Mouse (Mus musculus) olfactory bulb, adult 2 months (tissue): ENCODE measurements around the gene Irx4. TPM values are rescaled to one million over a fixed set of nuclear protein-coding genes. Genes with fewer than 3 reads are reported as not detected.

Source experiments
- H3K27ac ChIP-seq: fragments of 200-500 bp; 2 replicates; pipeline ENCODE4 v1.5.1; 2012; ENCODE audit warnings: low read depth, low read length; ENCODE audit not compliant: insufficient read depth
- H3K4me1 ChIP-seq: fragments of 200-500 bp; 2 replicates; pipeline ENCODE4 v1.6.1; 2012; ENCODE audit warnings: low read length; ENCODE audit not compliant: control insufficient read depth, insufficient read depth
- H3K4me3 ChIP-seq: fragments of 200-500 bp; 2 replicates; pipeline ENCODE4 v1.5.1; 2012; ENCODE audit warnings: mild to moderate bottlenecking, low read depth, low read length, moderate library complexity; ENCODE audit not compliant: insufficient read depth
- CTCF ChIP-seq: fragments of 200-500 bp; IDR thresholded peaks from 2 replicates; pipeline ENCODE4 v1.5.1; 2012; ENCODE audit warnings: low read depth, mild to moderate bottlenecking, low read length, moderate library complexity; ENCODE audit not compliant: insufficient read depth
- POLR2A ChIP-seq: fragments of 200-500 bp; IDR thresholded peaks from 2 replicates; pipeline ENCODE4 v1.6.1; 2012; ENCODE audit warnings: mild to moderate bottlenecking, low read depth, low read length, moderate library complexity; ENCODE audit not compliant: insufficient read depth
- WGBS: fragments of 180-500 bp; shearing (Covaris S2); methylation state at CpG from one replicate; pipeline ENCODE4 v1.1.7; 2018; 5-methylcytosine and 5-hydroxymethylcytosine counted together
- polyA plus RNA-seq: library from polyadenylated mRNA; stranded (reverse); fragments of >200 nt; gene quantifications from 2 replicates; pipeline ENCODE4 v1.2.4, GENCODE M21; 2012; ENCODE audit warnings: low replicate concordance; ENCODE audit not compliant: missing spikeins, insufficient read depth, insufficient read length

Irx4 gene
- polyA plus RNA-seq, 1 experiment = not detected

DNA sequence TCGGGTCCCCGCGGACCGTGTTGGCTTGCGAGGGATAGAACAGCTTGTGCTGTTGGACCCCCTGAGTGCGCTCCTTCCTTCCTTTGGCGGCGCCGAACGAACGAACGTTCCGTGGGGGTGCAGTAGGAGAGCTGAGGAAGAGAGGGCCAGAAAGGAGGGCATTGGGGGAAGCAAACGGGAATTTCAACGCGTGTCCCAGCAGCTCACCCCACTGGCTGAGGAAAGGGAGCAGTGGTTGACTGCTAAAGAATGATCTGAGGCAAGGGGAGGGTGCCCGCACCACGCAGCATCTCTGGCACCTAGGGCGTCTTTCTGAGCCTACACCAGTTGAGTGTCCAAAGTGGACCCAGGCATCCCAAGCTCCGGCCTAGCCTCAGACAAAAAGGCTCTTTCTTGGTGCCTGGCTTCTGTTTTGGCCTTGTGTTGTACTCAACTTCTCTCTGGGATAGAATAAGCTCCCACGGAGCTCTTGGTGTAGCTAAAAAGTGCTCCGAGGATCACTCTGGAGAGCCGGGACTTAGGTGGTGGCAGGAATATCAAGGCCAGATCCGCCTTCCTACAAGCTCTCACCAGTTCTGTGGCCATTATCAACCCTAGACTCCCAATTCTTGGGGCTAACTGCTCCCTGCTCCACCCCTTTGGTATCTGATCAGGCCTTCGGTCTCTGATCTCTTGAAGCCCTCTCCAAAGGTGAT lies 904 bp downstream of the Irx4 start:
- no peak overlapping the region for H3K27ac ChIP-seq
- WGBS = 5% methylated on average over 25 of the region's 25 CpGs
- no peak for TF ChIP-seq CTCF
- no peak for TF ChIP-seq POLR2A
- no peak overlapping the region for H3K4me3 ChIP-seq
- H3K4me1 ChIP-seq = peaks cover 15% of the 10 kb centered on the region

- WGBS = 20% methylated on average over 2 of the region's 2 CpGs
- H3K27ac ChIP-seq = no peak overlapping the region
- H3K4me1 ChIP-seq = peaks cover 15% of the 10 kb centered on the region
- TF ChIP-seq CTCF (no peak), POLR2A (no peak)
- no peak overlapping the region for H3K4me3 ChIP-seq
Observed at GRCm38 (mm10) chr13:73261881-73262280, 1.6 kb downstream of the Irx4 start.

DNA sequence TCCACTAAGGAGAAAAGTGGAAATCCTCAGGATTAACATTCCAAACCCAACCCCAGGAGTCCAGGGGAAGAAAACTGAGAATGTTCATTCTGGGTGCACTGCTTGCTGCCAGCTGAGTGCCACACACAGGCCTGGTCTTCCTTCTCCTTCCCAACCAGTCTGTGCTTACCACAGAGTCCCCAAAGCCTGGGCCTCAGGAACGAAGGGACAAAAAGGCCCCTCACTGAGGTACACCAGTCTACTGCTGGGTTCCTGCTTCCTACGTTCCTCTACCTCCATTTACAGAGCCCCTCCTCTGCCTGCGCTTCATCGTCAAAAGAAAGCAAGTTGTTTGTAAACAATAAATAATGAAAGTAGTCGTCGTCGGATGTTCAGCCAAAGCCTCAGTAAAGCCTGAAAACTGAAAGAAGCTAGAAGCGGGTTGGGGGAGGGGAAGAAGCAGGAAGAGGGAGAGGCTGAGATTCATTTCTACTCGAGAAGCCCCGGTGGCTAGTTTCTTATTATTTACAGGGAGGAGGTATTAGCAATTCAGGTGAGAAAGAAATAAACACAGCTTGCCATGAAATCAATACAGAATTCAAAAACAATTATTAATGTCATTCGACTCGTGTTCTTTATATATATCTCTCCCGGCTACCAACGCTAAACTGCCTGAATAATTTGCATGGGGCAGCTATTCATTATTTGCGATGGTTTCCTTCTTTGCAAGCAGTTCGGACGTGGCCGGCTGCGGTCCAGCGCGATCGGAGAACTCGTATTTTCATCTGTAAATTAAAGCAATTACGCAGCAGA lies 2.3 kb downstream of the Irx4 start:
- 5% methylated on average over 24 of the region's 24 CpGs for WGBS

DNA sequence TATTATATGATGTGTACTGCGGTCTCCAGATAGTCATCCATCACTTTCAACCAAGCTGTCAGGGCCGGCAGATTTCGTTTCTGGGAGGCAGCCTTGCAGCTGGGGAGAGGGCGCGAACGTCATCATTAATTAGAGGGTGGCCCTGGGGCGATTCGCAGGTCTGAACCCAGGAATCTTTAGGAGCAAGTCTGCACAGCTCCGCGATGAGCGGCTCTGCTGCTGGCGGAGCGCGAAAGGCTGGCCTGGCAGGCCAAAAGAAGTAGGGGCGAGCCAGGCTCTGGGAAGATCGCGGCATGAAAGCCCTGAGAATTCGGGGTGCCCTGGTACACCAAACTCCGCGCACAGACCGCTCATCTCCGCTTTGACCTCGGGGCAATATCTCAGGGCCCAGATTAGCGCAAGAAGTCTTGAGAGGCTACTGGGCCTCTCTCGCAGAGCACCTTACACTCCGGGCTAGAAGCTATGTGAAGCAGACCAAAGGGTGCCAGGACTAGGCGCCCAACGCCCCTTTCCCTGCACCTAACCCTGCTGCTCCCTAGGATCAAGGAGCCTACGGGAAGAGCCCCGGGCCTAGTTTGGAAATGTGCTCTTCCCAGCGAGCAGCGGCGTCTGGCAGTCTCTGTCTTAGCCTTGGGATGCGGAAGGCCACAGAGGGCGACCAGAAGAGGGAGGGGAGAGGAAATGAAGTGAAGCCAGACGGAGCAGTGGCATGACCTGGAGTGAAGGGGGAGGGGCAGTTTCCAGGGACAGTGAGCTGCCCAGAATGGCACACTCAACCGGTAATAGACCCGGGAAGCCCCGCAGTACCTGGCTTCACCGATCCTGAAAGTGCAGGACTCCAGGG lies 3.1 kb downstream of the Irx4 start:
- peaks cover 15% of the 10 kb centered on the region for H3K4me1 ChIP-seq
- H3K4me3 ChIP-seq = no peak overlapping the region
- TF ChIP-seq POLR2A (no peak), CTCF (no peak)
- 4% methylated on average over 40 of the region's 40 CpGs for WGBS
- H3K27ac ChIP-seq = no peak overlapping the region

More for the DNA sequence above, 2.3 kb downstream of the Irx4 start:
- H3K27ac ChIP-seq = no peak overlapping the region
- H3K4me3 ChIP-seq = no peak overlapping the region
- H3K4me1 ChIP-seq = peaks cover 15% of the 10 kb centered on the region
- TF ChIP-seq POLR2A (no peak), CTCF (no peak)

DNA sequence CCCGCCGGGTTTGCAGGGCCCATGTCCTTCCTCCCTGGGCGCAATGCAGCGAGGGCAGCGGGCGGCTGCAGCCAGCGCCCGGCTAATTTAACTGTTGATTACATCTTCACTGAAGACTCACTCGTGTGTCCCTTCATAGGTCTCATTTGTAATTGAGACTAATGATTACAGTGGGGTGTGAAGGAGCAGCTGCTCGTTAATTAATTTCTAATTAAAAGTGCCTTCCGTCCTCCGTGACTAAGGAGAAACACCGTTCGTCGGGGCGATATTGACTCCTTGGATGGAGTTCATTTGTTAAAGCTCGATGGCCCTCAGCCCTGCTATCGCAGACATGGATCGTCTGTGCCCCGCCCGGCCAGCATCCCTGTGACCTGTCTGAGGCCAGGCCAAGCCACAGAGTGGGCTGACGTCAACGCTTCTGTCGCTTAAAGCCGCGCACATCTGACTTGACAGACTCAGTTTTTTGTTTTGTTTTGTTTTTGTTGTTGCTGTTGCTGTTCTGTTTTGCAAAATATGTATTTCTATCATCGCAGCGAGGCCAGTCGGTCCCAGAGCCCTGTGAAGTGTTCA lies 4.0 kb downstream of the Irx4 start:
- TF ChIP-seq CTCF (no peak), POLR2A (no peak)
- 8% methylated on average over 29 of the region's 29 CpGs for WGBS

DNA sequence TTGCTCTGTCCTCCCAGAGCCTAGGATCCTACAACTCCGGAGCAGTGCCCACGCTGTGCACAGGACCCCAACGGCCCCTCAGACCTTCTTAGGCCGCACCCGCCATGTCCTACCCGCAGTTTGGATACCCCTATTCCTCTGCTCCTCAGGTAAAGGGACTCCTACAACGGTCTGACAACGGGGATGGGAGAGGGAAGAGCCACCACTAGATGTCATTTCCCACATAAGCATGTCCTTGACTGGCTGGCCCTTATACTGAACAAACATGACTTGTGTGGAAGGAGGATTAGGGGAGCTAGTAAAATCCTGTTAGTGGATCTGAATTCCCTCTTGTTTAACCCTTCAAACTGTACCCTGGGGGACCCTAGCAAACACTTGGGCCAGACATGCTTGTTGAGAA lies 4.6 kb downstream of the Irx4 start:
- Histone ChIP-seq H3K27ac (no peak overlapping the region), H3K4me3 (no peak overlapping the region), H3K4me1 (peaks cover 15% of the 10 kb centered on the region)
- 21% methylated on average over 8 of the region's 8 CpGs for whole genome bisulfite sequencing
- TF ChIP-seq CTCF (no peak), POLR2A (no peak)

More for the DNA sequence above, 4.0 kb downstream of the Irx4 start:
- Histone ChIP-seq H3K4me3 (no peak overlapping the region), H3K27ac (no peak overlapping the region), H3K4me1 (peaks cover 15% of the 10 kb centered on the region)

- TF ChIP-seq CTCF (no peak), POLR2A (no peak)
- Histone ChIP-seq H3K27ac (no peak overlapping the region), H3K4me1 (peaks cover 13% of the 10 kb centered on the region), H3K4me3 (no peak overlapping the region)
- WGBS = 2% methylated on average over 28 of the region's 28 CpGs
Observed at GRCm38 (mm10) chr13:73265442-73265841, 5.2 kb downstream of the Irx4 start.

GRCm38 (mm10) chr13:73267551-73267950 lies 7.3 kb downstream of the Irx4 start:
- H3K4me1 ChIP-seq = peaks cover 22% of the 10 kb centered on the region
- no peak overlapping the region for H3K27ac ChIP-seq
- no peak overlapping the region for H3K4me3 ChIP-seq
- TF ChIP-seq CTCF (no peak), POLR2A (no peak)
- 8% methylated on average over 10 of the region's 10 CpGs for WGBS
